Mouse (Mus musculus) C2C12 (cell line): Measurements from ENCODE around the gene Cyp4f39. TPM values are rescaled to one million over a fixed set of nuclear protein-coding genes. Genes with fewer than 3 reads are reported as not detected.

Experiments
- H3K27me3 ChIP-seq: one replicate; pipeline ENCODE4 v1.6.1; 2011; ENCODE audit not compliant: control insufficient read depth, insufficient read depth, insufficient read length
- H3K36me3 ChIP-seq: one replicate; pipeline ENCODE4 v1.6.1; 2011; ENCODE audit not compliant: control insufficient read depth, insufficient read depth
- H3K4me3 ChIP-seq: one replicate; pipeline ENCODE4 v1.5.1; 2011; ENCODE audit warnings: mild to moderate bottlenecking, control low read depth; ENCODE audit not compliant: poor library complexity, insufficient read depth, severe bottlenecking
- H3K79me2 ChIP-seq: one replicate; pipeline ENCODE4 v1.6.1; 2011; ENCODE audit not compliant: control insufficient read depth, insufficient read depth
- H3K79me3 ChIP-seq: one replicate; pipeline ENCODE4 v1.6.1; 2011; ENCODE audit warnings: low read depth, control low read depth
- H3ac ChIP-seq: one replicate; pipeline ENCODE3; 2011; ENCODE audit warnings: low read depth; ENCODE audit not compliant: control insufficient read depth, insufficient read length
- CEBPB ChIP-seq: IDR thresholded peaks from one replicate; pipeline ENCODE4 v1.6.1; 2011; ENCODE audit warnings: low read depth, mild to moderate bottlenecking, control low read depth, moderate library complexity
- CTCF ChIP-seq: IDR thresholded peaks from one replicate; pipeline ENCODE4 v1.5.1; 2011; ENCODE audit not compliant: control insufficient read depth, insufficient read depth, insufficient read length
- FOSL1 ChIP-seq: IDR thresholded peaks from one replicate; pipeline ENCODE4 v1.8.0; 2011; ENCODE audit warnings: mild to moderate bottlenecking, low read length; ENCODE audit not compliant: poor library complexity, insufficient read depth, severe bottlenecking
- MAX ChIP-seq: IDR thresholded peaks from one replicate; pipeline ENCODE4 v1.6.1; 2011; ENCODE audit warnings: mild to moderate bottlenecking, control low read depth
- MYOD1 ChIP-seq: IDR thresholded peaks from one replicate; pipeline ENCODE4 v1.6.1; 2011; ENCODE audit warnings: low read depth; ENCODE audit not compliant: control insufficient read depth, insufficient read length
- MYOG ChIP-seq: IDR thresholded peaks from one replicate; pipeline ENCODE4 v1.6.1; 2011; ENCODE audit not compliant: control insufficient read depth, insufficient read length; ENCODE audit errors: extremely low read depth
- USF1 ChIP-seq: IDR thresholded peaks from one replicate; pipeline ENCODE4 v1.6.1; 2011; ENCODE audit warnings: low read depth, mild to moderate bottlenecking, control low read depth, moderate library complexity
- polyA plus RNA-seq: library from polyadenylated mRNA; unstranded; fragments of >200 nt; fragmentation: generic; extraction: Trizol; gene quantifications from one replicate; pipeline ENCODE4 v1.2.1, GENCODE M21; 2012; ENCODE audit warnings: missing spikeins

The Cyp4f39 gene
- polyA plus RNA-seq, 1 experiment = 0.02 TPM

DNA sequence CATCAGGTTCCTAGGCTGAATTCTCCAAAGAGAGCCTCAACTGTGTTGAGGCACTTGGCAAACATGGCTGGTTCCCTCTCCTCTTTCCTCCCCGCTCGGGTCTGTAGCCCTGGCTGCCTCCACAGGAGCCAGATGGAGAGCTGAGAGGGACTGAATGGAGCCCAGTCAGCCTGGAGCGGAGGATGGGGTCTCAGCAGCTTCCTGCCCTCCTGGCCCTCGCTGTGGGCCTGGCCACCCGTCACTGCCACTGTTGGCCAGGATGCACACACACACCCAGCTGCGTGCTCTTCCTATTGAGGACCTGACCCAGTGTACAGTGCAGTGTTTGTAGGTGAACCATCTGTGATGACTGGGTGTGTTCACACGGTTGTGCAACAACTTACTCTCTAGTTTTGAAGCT, 19.7 kb downstream of the Cyp4f39 start:
- H3K4me3 ChIP-seq = no peak overlapping the region
- no peak overlapping the region for H3ac ChIP-seq
- TF ChIP-seq MAX (no peak), MYOG (no peak), USF1 (no peak), FOSL1 (no peak), MYOD1 (no peak), CTCF (no peak), CEBPB (no peak)
- H3K27me3 ChIP-seq = peaks cover 32% of the 10 kb centered on the region
- no peaks in the 10 kb centered on the region for H3K79me2 ChIP-seq
- no peaks in the 10 kb centered on the region for H3K79me3 ChIP-seq
- H3K36me3 ChIP-seq = no peaks in the 10 kb centered on the region

DNA sequence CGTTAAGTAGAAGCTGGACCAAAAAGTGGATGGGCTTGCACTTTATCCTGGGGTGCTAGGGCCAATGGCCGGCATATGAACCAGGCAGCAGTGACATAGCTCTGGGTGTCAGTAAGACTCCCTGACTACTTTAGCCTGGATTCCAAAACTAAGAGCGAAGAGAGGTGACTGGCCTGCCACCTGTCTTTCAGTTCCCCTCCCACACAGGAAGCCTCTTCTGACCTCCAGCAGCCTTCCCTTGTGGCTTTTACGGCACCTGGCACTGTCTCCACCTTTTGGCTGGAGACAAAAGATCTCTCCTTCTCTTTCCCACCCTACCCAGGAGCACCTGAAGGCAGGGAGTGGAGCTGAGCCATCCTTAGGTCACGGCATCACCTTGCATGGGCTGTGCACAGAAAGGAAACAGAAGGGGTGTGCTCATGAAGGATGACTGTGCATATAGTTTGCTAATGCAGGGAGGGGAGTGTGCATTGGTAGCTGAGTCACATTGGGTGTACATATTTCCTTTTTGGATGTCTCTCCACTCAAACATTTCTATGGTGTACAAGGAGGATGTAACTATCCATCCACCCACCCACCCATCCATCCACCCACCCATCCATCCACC, 22.5 kb downstream of the Cyp4f39 start:
- H3K27me3 ChIP-seq = peaks cover 24% of the 10 kb centered on the region
- H3ac ChIP-seq = no peak overlapping the region
- H3K79me3 ChIP-seq = no peaks in the 10 kb centered on the region
- H3K79me2 ChIP-seq = no peaks in the 10 kb centered on the region
- no peaks in the 10 kb centered on the region for H3K36me3 ChIP-seq
- H3K4me3 ChIP-seq = no peak overlapping the region
- no peak for TF ChIP-seq MYOD1

DNA sequence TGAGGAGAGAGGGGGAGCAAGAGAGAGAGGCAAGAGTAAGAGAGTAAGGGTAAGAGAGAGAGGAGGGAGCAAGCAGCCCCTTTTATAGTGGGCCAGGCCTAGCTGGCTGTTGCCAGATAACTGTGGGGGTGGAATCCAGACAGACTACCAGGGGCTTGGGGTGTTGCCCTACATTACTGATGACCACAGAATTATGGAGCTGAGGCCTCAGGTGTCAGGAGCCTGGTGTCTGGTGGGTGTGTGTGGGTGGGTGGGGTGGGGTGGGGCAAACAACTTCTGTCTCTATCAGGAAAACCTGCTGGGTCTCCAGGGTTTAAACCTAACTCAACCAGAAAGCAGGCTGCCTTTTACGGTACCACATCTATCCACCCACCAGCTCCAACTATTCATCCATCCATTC, 24.7 kb downstream of the Cyp4f39 start:
- Histone ChIP-seq H3ac (no peak overlapping the region), H3K79me2 (no peaks in the 10 kb centered on the region), H3K4me3 (no peak overlapping the region), H3K27me3 (peaks cover 13% of the 10 kb centered on the region), H3K79me3 (no peaks in the 10 kb centered on the region), H3K36me3 (no peaks in the 10 kb centered on the region)
- TF ChIP-seq FOSL1 = no peak
- TF ChIP-seq MYOD1 = no peak
- TF ChIP-seq USF1 = no peak
- TF ChIP-seq CEBPB = no peak
- no peak for TF ChIP-seq MYOG
- TF ChIP-seq MAX = no peak
- TF ChIP-seq CTCF = no peak

DNA sequence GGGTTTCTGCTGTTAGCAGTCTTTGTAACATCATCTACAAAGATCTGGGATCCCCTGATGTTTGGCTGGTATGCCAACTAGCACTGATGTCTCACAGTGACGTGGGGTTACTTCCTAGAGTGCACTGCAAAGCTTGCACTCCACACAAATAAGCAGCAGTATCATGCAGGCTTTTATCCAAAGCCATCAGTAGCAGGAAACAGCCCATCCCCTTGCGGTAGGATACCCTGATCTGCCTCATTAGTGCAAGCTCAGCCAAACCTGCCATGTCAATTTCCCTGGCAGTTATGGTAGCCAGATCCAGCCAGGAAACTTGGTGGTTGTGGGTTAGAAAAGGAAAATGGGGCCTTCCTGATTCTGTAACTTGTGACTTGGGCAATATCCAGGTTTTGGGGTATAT, 26.2 kb downstream of the Cyp4f39 start:
- peaks cover 13% of the 10 kb centered on the region for H3K27me3 ChIP-seq
- no peaks in the 10 kb centered on the region for H3K36me3 ChIP-seq
- H3ac ChIP-seq = no peak overlapping the region
- H3K79me3 ChIP-seq = no peaks in the 10 kb centered on the region
- no peaks in the 10 kb centered on the region for H3K79me2 ChIP-seq
- TF ChIP-seq USF1 = no peak
- H3K4me3 ChIP-seq = no peak overlapping the region

DNA sequence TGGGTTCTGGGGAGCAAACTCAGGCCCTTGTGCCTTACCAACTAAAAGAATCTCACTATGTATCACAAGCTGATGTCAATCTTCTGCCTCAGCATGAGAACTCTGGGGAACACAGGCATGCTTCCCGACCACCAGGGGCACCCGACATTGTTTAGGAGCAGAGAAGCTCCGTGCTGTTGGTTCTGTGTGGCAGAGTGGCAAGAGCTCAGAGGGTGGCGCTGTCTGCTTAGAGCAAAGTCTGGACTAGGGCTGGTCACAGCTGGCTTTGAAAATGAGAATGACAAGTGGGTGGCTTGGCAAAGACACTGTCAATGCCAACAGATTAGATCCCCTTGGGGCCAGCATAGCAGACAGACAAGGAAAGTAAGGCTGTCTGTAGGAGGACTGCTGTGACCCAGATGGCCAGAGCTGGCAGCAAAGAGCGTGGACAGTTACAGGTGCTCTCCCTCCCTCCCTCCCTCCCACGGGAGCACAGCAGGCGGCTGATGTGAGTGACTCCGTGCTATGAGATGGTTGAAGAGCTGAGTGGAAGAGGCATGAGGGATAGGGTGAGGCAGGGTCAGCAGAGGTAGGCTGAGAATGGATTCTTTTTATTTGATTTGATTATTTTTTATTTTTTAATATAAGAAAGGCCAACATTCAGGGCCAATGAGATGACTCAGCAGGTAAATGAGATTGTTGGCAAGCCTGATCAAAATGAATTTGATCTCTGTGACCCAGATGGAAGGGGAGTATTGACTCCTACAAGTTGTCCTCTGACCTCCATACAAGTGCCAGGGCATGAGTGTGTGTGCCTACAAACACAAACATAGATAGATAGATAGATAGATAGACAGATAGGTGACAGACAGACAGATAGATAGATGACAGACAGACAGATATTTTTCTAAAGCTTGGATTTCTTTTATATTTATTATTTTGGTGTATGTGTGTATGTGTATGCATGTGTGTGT, 27.3 kb downstream of the Cyp4f39 start:
- no peak overlapping the region for H3K4me3 ChIP-seq
- peaks cover 16% of the 10 kb centered on the region for H3K27me3 ChIP-seq
- no peak for TF ChIP-seq MYOD1
- TF ChIP-seq MYOG = no peak
- TF ChIP-seq USF1 = no peak
- no peak for TF ChIP-seq CEBPB
- TF ChIP-seq MAX = no peak
- no peak for TF ChIP-seq CTCF
- no peak for TF ChIP-seq FOSL1
- H3ac ChIP-seq = no peak overlapping the region
- H3K79me2 ChIP-seq = no peaks in the 10 kb centered on the region
- H3K36me3 ChIP-seq = no peaks in the 10 kb centered on the region
- H3K79me3 ChIP-seq = no peaks in the 10 kb centered on the region

DNA sequence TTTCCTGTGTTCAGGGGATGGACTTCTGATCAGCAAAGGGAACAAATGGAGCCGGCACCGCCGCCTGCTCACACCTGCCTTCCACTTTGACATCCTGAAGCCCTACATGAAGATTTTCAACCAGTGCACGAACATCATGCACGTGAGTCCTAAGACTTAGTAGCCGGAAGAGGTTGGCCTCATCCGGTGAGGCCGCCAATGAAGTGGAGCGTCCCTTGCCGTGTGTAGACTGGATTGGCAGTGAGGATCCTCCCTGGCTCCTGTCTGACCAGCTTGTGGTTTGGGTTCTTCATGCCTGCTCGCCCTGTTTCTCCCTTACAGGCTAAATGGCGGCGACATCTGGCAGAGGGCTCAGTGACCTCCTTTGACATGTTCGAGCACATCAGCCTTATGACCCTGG, 29.2 kb downstream of the Cyp4f39 start:
- peaks cover 26% of the 10 kb centered on the region for H3K27me3 ChIP-seq
- TF ChIP-seq FOSL1 = no peak
- no peak for TF ChIP-seq CEBPB
- no peak for TF ChIP-seq MYOG
- no peak for TF ChIP-seq MAX
- no peak for TF ChIP-seq USF1
- TF ChIP-seq CTCF = no peak
- no peak for TF ChIP-seq MYOD1
- no peak overlapping the region for H3ac ChIP-seq
- no peaks in the 10 kb centered on the region for H3K36me3 ChIP-seq
- no peaks in the 10 kb centered on the region for H3K79me3 ChIP-seq
- no peaks in the 10 kb centered on the region for H3K79me2 ChIP-seq
- no peak overlapping the region for H3K4me3 ChIP-seq
